ENCODE assay signal across 9 mouse cellular contexts in the genomic region with DNA sequence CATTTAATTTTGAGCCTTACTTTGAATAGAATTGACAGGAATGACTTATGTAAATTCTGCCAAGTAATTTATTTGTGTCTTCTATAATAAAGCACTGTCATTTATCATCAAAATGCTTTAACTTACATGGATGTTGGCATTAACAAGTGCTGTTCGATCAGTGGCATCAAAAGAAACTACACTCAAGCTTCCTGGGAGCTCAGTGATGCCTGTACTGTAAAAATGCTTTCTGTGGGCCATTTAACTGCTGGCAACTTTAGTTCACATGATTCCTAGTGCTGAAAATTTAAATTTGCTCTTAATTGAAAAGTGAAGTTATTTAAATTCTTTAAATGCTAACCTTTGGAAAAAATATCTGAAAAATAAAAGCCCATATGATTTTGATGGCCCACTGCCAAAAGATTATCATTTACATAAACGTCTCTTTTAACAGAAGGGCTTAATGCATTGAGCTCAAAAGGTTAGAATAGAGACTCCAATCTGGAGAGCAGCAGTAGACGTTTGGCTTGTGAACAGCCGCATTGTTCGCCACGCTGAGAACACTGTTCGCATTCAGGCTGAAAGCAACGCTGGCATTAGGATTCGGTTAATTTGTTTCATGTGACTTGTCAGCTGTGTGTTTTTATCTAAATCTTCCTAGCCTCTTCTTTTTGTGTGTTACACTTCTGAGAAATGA. TPM values are rescaled to one million over a fixed set of nuclear protein-coding genes. Genes with fewer than 3 reads are reported as not detected.
A peak's percentile ranks its signal among the peaks of the same experiment; 100 is the strongest.
DNase-seq lines count a peak whose midpoint lies in the region; ATAC-seq and TF ChIP-seq lines count a peak whose summit lies in the region.
"Had no signal": no experiment of that assay in that cellular context is flagged by ENCODE, and none has a peak within 500 bp of the region (broad histone marks: within the 10 kb centered on the region; RNA-seq: fewer than 3 reads in every experiment).

No protein-coding gene starts in this region.

- no peak overlapping the region for H3K4me3 ChIP-seq in kidney, postnatal 0 days (replicated peaks; ENCODE audit: low read depth, low read length)
- no peak overlapping the region for H3K4me3 ChIP-seq in kidney, embryonic 16.5 days (ENCODE audit: low read length)
- H3K4me3 ChIP-seq in forebrain, embryonic 15.5 days, result no peak overlapping the region
- no peak overlapping the region for H3K4me3 ChIP-seq in midbrain, embryonic 15.5 days

- 41% methylated on average over 9 of the region's 9 CpGs for WGBS in kidney, postnatal 0 days
- WGBS in kidney, embryonic 16.5 days, result 55% methylated on average over 9 of the region's 9 CpGs
- WGBS in forebrain, embryonic 15.5 days, result 3% methylated on average over 9 of the region's 9 CpGs
- 12% methylated on average over 9 of the region's 9 CpGs for WGBS in midbrain, embryonic 15.5 days

- H3K27ac ChIP-seq in kidney, postnatal 0 days, result no peak overlapping the region
- H3K27ac ChIP-seq in kidney, embryonic 16.5 days (ENCODE audit: low read length), result no peak overlapping the region; the same call in 1 of the 2 replicates
- H3K27ac ChIP-seq in forebrain, embryonic 15.5 days (replicated peaks), result peak overlapping the region; percentile 88
- H3K27ac ChIP-seq in midbrain, embryonic 15.5 days, result peak overlapping the region; percentile 59

- DNase-seq in kidney, postnatal 0 days (ENCODE audit: low spot score), result peak; percentile 15
- peak; percentile 75 for DNase-seq in embryo, embryonic 10.5 days (ENCODE audit: low spot score)
- no peak for DNase-seq in adrenal gland, adult 2 months
- no peak for DNase-seq in frontal cortex, postnatal 14 days (ENCODE audit: low spot score in 2 of 2)
- DNase-seq in kidney, adult 9 months, result no peak

- peaks cover 5% of the 10 kb centered on the region; the same call in 1 of the 2 replicates for H3K4me1 ChIP-seq in kidney, postnatal 0 days (replicated peaks; ENCODE audit: insufficient read depth, low read length)
- peaks cover 7% of the 10 kb centered on the region; the same call in 1 of the 2 replicates for H3K4me1 ChIP-seq in kidney, embryonic 16.5 days (ENCODE audit: insufficient read depth, low read length)
- peaks cover 27% of the 10 kb centered on the region for H3K4me1 ChIP-seq in forebrain, embryonic 15.5 days
- H3K4me1 ChIP-seq in midbrain, embryonic 15.5 days, result peaks cover 26% of the 10 kb centered on the region

- no peak overlapping the region for H3K9ac ChIP-seq in kidney, postnatal 0 days (ENCODE audit: low read depth, low read length)
- no peak overlapping the region for H3K9ac ChIP-seq in kidney, embryonic 16.5 days (replicated peaks; ENCODE audit: low read length)
- no peak overlapping the region for H3K9ac ChIP-seq in forebrain, embryonic 15.5 days (replicated peaks)
- no peak overlapping the region for H3K9ac ChIP-seq in midbrain, embryonic 15.5 days

- no peaks in the 10 kb centered on the region for H3K9me3 ChIP-seq in kidney, postnatal 0 days (replicated peaks; ENCODE audit: low read length)
- no peaks in the 10 kb centered on the region for H3K9me3 ChIP-seq in kidney, embryonic 16.5 days (ENCODE audit: low read length)
- no peaks in the 10 kb centered on the region for H3K9me3 ChIP-seq in forebrain, embryonic 15.5 days
- H3K9me3 ChIP-seq in midbrain, embryonic 15.5 days, result no peaks in the 10 kb centered on the region
- H3K9me3 ChIP-seq: G1E had no signal

- no peak for TF ChIP-seq CTCF in kidney, postnatal 0 days (IDR thresholded peaks at IDR 0.05; ENCODE audit: low read depth)

- H3K27me3 ChIP-seq in kidney, postnatal 0 days (ENCODE audit: insufficient read depth, low read length), result no peaks in the 10 kb centered on the region
- no peaks in the 10 kb centered on the region for H3K27me3 ChIP-seq in kidney, embryonic 16.5 days (ENCODE audit: insufficient read depth, low read length)
- H3K27me3 ChIP-seq in forebrain, embryonic 15.5 days, result no peaks in the 10 kb centered on the region
- H3K27me3 ChIP-seq in midbrain, embryonic 15.5 days (replicated peaks), result no peaks in the 10 kb centered on the region

- no peak for ATAC-seq in kidney, postnatal 0 days (replicated peaks; ENCODE audit: low FRiP score, low read depth)
- no peak for ATAC-seq in kidney, embryonic 16.5 days (ENCODE audit: low FRiP score, low TSS enrichment)
- peak; percentile 89 for ATAC-seq in forebrain, embryonic 15.5 days (replicated peaks)
- ATAC-seq in midbrain, embryonic 15.5 days (replicated peaks), result 0 out of 2 replicates have a peak, but pooled peaks have one; percentile 57

- H3K4me2 ChIP-seq in kidney, postnatal 0 days (ENCODE audit: low read length), result 0 out of 2 replicates have a peak overlapping the region, but pooled peaks have one; percentile 3
- no peak overlapping the region for H3K4me2 ChIP-seq in kidney, embryonic 16.5 days (replicated peaks; ENCODE audit: low read depth, low read length)
- H3K4me2 ChIP-seq in forebrain, embryonic 15.5 days (replicated peaks), result peak overlapping the region; percentile 24
- peak overlapping the region; percentile 6; the same call in 1 of the 2 replicates for H3K4me2 ChIP-seq in midbrain, embryonic 15.5 days

- peaks cover 17% of the 10 kb centered on the region for H3K36me3 ChIP-seq in kidney, postnatal 0 days (ENCODE audit: insufficient read depth, low read length)
- H3K36me3 ChIP-seq in kidney, embryonic 16.5 days (ENCODE audit: insufficient read depth, low read length), result peaks cover 8% of the 10 kb centered on the region
- H3K36me3 ChIP-seq in forebrain, embryonic 15.5 days, result peaks cover 33% of the 10 kb centered on the region
- H3K36me3 ChIP-seq in midbrain, embryonic 15.5 days (replicated peaks), result peaks cover 12% of the 10 kb centered on the region

RNA-seq across cellular contexts. Expression of gene Kidins220, which starts 59.1 kb away (rescaled TPM):
- polyA plus RNA-seq in kidney, postnatal 0 days (2015; fragmentation: Nextera tagmentation; extraction: Ambion mirVana), result 25.1 and 25.8 TPM in 2 replicates
- 36.7 and 39.6 TPM in 2 replicates for polyA plus RNA-seq in kidney, embryonic 16.5 days (2015; fragmentation: Nextera tagmentation; extraction: Ambion mirVana)
- polyA plus RNA-seq in forebrain, embryonic 15.5 days (2015; fragmentation: Nextera tagmentation; extraction: Ambion mirVana), result 141 and 143 TPM in 2 replicates
- 162 and 180 TPM in 2 replicates for polyA plus RNA-seq in midbrain, embryonic 15.5 days (2015; fragmentation: Nextera tagmentation; extraction: Ambion mirVana)
- 100 to 1,000 TPM in 1 of 2 experiments, 10 to 100 TPM in 1; 90.9 to 111 TPM for total RNA-seq in adrenal gland, adult 2 months (2021)
- 89.9 and 112 TPM in 2 replicates for polyA plus RNA-seq in adrenal gland, adult 2 months (2012; rRNA removed)

Comparison
In these comparisons a context has a peak if more than half of its experiments do, and no peak if none do; other contexts are left out.
1. DNase-seq: peak in kidney, postnatal 0 days (single experiment) and embryo, embryonic 10.5 days (single experiment); none in adrenal gland, adult 2 months (single experiment), frontal cortex, postnatal 14 days (0 of 2) and kidney, adult 9 months (single experiment).
2. ATAC-seq: peak in forebrain, embryonic 15.5 days (single experiment) and midbrain, embryonic 15.5 days (single experiment); none in kidney, postnatal 0 days (single experiment) and kidney, embryonic 16.5 days (single experiment).
3. H3K27ac ChIP-seq: peak in forebrain, embryonic 15.5 days (single experiment) and midbrain, embryonic 15.5 days (single experiment); none in kidney, postnatal 0 days (single experiment) and kidney, embryonic 16.5 days (single experiment).